Mouse (Mus musculus) frontal cortex, adult (tissue): ENCODE results near the gene Lyst.
"Not testable (repeated sequence)": the region's sequence is repeated elsewhere in the genome, so short reads cannot be mapped to it uniquely, and the experiment has no call there.

Experiments
- ATAC-seq: cut with Nextera tagmentation; 2 replicates; pipeline ENCODE4 v1.9.2; 2017; ENCODE audit warnings: mild to moderate bottlenecking, moderate library complexity, mixed read lengths; ENCODE audit not compliant: low TSS enrichment

The Lyst gene

GRCm38 (mm10) chr13:13637577-13637976, 47.4 kb downstream of the Lyst start:
- peak; percentile 46; the same call in 1 of the 2 replicates for ATAC-seq

- ATAC-seq: peak; percentile 91
These were observed 47.8 kb downstream of the Lyst start for GRCm38 (mm10) chr13:13637981-13638380.

GRCm38 (mm10) chr13:13638725-13639124, 48.5 kb downstream of the Lyst start:
- ATAC-seq: no peak

- ATAC-seq: no peak
These were observed 57.1 kb downstream of the Lyst start for GRCm38 (mm10) chr13:13647296-13647695.

- ATAC-seq: no peak
These were observed 65.3 kb downstream of the Lyst start for GRCm38 (mm10) chr13:13655453-13655852.

- ATAC-seq: not testable (repeated sequence)
These were observed 75.9 kb downstream of the Lyst start for GRCm38 (mm10) chr13:13666103-13666502.

- ATAC-seq: peak; percentile 50; the same call in 1 of the 2 replicates
These were observed 80.5 kb downstream of the Lyst start for GRCm38 (mm10) chr13:13670669-13671068.

- ATAC-seq: no peak
These were observed 81.6 kb downstream of the Lyst start for GRCm38 (mm10) chr13:13671585-13672328.

GRCm38 (mm10) chr13:13674669-13675343, 84.6 kb downstream of the Lyst start:
- no peak for ATAC-seq

GRCm38 (mm10) chr13:13677871-13678270, 87.7 kb downstream of the Lyst start:
- ATAC-seq: no peak

- no peak for ATAC-seq
These were observed 91.4 kb downstream of the Lyst start for GRCm38 (mm10) chr13:13681642-13682041.

- ATAC-seq: peak; percentile 98
These were observed 113.3 kb downstream of the Lyst start for GRCm38 (mm10) chr13:13703476-13703875.

- not testable (repeated sequence) for ATAC-seq
These were observed 131.2 kb downstream of the Lyst start for GRCm38 (mm10) chr13:13721435-13721834.

GRCm38 (mm10) chr13:13723293-13723692, 133.1 kb downstream of the Lyst start:
- no peak for ATAC-seq

GRCm38 (mm10) chr13:13723786-13724185, 133.6 kb downstream of the Lyst start:
- ATAC-seq: no peak

- ATAC-seq: no peak
These were observed 149.0 kb downstream of the Lyst start for GRCm38 (mm10) chr13:13739232-13739631.

GRCm38 (mm10) chr13:13745911-13746310, 155.7 kb downstream of the Lyst start:
- no peak for ATAC-seq

- ATAC-seq: no peak
These were observed 185.7 kb downstream of the Lyst start for GRCm38 (mm10) chr13:13775778-13776494.

GRCm38 (mm10) chr13:13777052-13777451, 186.9 kb downstream of the Lyst start:
- ATAC-seq: no peak

GRCm38 (mm10) chr13:13777696-13778095, 187.5 kb downstream of the Lyst start:
- no peak for ATAC-seq

- no peak for ATAC-seq
These were observed 188.8 kb downstream of the Lyst start for GRCm38 (mm10) chr13:13778837-13779458.

GRCm38 (mm10) chr13:13780271-13780670, 190.1 kb downstream of the Lyst start:
- no peak for ATAC-seq
